Mouse (Mus musculus): Measurements from ENCODE around the gene Slc6a14. TPM values are rescaled to one million over a fixed set of nuclear protein-coding genes. Genes with fewer than 3 reads are reported as not detected.

The Slc6a14 gene
- polyA plus RNA-seq (2017; shearing (Covaris generic)): not detected

GRCm38 (mm10) chrX:21714829-21715228 is at the start of gene Slc6a14:
Gene Slc6a14 (plus strand): TSS chrX:21714896.

GRCm38 (mm10) chrX:21744997-21745396 is 30.3 kb downstream of the Slc6a14 start, which contains the start of gene Gm28269:
Gene Gm28269 (minus strand): TSS chrX:21745097.

Other genes with a start within 250 kb of the Slc6a14 start
- not detected for gene Agtr2, start 230.4 kb upstream of the Slc6a14 start, polyA plus RNA-seq (2017; shearing (Covaris generic))
- gene Gm28269, start 30.2 kb downstream of the Slc6a14 start, polyA plus RNA-seq (2017; shearing (Covaris generic)): not detected

Data from effector memory CD4-positive, alpha-beta T cell, adult 7 months (primary cell).